Mouse (Mus musculus) spleen, postnatal 14 days (tissue): ENCODE results near the gene Olfr709-ps1.
"Not testable (repeated sequence)": the region's sequence is repeated elsewhere in the genome, so short reads cannot be mapped to it uniquely, and the experiment has no call there.

ENCODE experiments used
- DNase-seq, 2 experiments: peaks; one replicate each; pipeline ENCODE4 v3.0.0; 2021 to 2022; ENCODE audit warnings: low spot score in 2 of 2

Olfr709-ps1 gene

DNA sequence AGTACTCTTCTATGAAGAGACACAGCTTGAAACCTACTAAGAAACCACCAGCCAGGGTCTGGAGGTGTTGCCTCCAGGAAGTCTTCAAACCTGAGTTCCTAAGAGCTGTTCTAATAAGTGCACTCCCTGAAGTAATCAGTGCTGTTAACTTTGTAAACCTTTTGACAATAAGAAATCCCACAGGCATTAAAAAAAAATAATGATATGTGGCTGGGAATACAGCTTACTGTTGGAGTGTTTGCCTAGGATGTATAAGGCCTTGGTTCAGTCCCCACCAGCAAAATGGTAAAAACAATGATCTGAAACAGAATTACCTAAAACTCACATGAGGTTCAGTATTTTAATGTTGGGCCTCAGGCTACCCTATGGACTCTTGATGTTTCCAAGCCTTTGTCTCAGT, at the start of gene Olfr709-ps1:
TSS of gene Olfr709-ps1 (minus strand) at position 101 of the 400 bp plus-strand sequence.
- DNase-seq, result no peak

DNA sequence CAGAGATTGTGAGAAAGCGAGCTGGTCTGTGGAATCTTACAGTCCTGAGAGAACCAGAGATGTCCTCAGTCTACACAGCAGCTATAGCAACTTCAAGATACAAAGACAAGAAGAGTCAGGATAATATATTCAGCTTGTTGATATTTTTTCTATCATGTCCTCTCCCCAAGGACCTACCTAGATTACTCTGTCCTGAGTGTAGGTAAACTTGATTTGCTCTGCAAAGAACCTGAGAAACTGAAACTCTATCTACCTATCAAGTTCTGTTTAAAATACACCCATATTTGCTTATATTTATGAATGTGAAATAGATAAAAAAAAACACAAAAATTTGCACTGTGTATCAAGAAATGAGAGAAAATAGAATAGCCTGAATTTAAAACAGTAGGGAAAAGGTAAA, 43.3 kb upstream of the Olfr709-ps1 start, which contains the start of gene Olfr711:
TSS of gene Olfr711 (minus strand) at position 101 of the 400 bp plus-strand sequence.
- DNase-seq, result no peak

DNA sequence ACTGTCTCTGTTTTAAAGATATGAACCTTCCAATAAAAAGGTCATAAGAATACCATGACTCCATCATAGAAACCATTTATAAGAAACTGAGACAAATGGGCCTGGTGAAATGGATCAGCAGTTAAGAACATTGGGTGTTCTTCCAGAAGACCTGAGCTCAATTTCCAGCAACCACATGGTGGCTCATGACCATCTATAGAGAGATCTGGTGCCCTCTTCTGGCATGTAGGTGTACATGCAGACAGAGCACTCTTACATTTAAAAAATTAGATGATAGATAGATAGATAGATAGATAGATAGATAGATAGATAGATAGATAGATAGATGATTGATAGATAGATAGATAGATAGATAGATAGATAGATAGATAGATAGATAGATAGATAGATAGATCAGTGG, 35.5 kb upstream of the Olfr709-ps1 start:
- DNase-seq, result not testable (repeated sequence)

DNA sequence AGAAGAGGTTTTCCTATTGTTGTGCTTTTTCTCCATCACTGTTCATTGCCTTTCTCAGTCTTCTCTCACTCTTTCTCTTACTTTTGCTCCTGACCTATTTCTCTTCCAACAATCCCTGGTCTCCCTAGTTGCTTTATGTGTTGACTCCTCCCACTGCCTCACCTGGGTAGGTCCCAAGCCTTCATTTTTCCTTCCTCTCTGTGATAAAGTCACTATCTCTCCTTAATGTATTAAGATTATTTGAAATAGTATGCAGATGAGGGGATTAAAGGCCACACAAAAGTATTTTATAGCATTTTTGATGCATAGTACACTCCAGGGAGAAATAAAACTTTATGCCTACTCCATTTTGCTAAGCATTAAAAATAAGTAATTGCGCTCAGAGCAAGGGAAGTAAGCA, 31.8 kb upstream of the Olfr709-ps1 start, which contains the start of gene Olfr6:
TSS of gene Olfr6 (minus strand) at position 101 of the 400 bp plus-strand sequence.
- no peak for DNase-seq

DNA sequence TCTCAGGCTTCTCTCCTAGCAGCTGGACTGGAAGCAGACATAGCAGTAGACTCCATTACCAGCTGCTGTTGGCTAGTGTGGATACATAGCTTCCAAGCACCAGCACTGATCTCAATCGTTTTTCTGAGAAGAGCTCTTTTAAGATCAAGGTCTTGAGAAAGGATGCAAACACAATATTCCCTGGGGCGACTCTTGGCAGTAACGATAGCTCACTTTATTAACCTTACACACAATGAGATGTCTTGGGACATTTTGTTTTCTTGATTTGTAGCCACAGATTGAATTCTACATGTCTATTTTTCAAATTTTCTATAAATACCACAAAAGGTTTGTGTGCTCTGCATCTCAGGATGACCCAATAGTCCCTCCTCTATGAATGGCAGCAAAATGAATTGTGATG, 16.2 kb upstream of the Olfr709-ps1 start, which contains the start of gene Olfr710:
TSS of gene Olfr710 (minus strand) at position 101 of the 400 bp plus-strand sequence.
- no peak for DNase-seq

DNA sequence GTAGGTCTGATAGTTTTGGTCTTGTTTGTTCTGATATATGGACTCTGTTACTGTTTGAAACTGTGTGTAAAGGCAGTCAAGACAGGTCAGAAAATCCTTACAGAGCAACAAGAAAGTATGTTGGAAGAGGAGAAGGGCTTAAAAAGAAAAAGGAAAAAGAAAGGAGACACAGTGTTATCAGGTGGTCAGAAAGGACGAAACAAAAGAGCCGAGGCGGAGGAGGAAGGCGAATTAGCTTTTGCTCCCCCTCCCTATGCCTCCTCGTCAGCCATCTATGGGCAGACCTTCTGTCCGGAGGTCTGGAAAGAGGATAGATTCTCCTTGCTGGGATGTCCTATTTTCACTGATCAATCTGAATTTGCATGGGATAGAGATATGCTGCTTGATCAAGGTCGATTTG, 11.1 kb downstream of the Olfr709-ps1 start:
- peak in 1 of 2 experiments; percentile 7 for DNase-seq

DNA sequence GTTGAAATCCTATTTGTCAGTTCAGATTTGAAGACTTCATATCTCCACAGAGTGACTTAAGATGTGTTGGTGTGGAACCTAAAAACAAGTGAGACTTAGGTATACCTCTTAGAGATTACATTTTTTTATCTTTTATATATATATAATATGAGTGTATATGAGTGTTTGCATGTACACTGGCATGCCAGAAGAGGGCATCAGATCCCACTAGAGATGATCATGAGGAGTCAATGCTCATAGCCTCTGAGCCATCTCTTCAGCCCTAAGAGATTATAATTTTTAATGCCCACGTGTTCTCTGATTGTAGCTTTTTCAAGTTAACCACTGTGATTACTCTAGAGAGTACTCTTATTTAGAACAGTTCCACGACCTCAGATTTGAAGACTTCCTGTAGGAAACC, 24.3 kb downstream of the Olfr709-ps1 start, which contains the start of gene Olfr1532-ps1:
TSS of gene Olfr1532-ps1 (plus strand) at position 326 of the 400 bp plus-strand sequence.
- no peak for DNase-seq

DNA sequence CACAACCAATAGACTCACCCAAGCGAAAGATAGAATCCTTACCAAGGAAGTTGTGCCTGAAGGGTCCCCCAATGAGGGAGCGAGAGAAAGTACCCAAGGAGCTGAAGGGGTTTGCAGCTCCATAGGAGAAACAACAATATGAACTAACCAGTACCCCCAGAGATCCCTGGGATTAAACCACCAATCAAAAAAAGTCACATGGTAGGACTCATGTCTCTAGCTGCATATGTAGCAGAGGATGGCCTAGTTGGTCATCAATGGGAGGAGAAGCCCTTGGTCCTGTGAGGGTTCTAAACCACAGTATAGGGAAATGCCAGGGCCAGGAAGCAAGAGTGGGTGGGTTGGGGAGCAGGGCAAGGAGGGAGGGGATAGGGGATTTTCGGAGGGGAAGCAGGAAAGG, 30.9 kb downstream of the Olfr709-ps1 start, which contains the start of gene Olfr707:
TSS of gene Olfr707 (minus strand) at position 101 of the 400 bp plus-strand sequence.
- not testable (repeated sequence) for DNase-seq

DNA sequence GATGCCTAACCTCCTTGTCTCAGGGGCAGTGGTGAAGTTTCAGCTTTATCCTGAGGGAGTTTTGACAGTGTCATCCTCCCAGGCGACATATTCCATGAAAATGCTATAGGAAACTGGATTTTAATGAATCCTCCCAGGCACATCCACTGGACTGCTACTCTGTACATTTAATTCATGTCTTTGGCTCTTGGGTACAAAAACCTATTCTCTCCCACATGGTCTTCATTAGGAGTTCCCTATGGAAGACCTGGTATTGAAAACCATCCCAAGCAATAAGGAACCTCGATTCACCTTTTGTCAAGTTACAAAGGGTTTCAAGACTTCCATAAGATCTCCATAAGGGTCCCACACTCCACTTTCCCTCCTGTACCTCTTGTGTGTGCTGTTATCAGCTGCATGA, 44.0 kb downstream of the Olfr709-ps1 start, which contains the start of gene Olfr706:
TSS of gene Olfr706 (minus strand) at position 101 of the 400 bp plus-strand sequence.
- DNase-seq, result no peak

DNA sequence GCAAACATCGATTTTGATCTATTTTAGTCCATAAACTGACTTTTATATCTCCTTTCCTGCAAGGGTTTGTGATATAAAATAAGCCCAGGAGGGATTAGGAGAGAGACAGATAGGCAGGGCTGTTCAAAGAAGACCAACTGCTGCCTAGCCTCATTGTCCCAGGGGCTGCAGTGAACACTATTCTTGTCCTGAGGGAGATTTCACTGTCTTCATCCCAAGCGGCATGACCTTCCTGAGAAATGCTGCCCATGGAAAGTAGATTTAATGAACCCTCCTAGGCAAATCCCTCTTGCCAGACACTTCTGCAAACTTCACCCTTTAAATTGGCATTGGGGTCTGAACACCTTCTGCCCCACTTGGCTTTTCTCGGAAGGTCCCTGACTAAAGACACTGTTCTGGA, 55.2 kb downstream of the Olfr709-ps1 start, which contains the start of gene Olfr705:
TSS of gene Olfr705 (minus strand) at position 101 of the 400 bp plus-strand sequence.
- DNase-seq, result no peak
